Mouse (Mus musculus) lung, embryonic 14.5 days (tissue): ENCODE data around the gene Dab2. TPM values are rescaled to one million over a fixed set of nuclear protein-coding genes. Genes with fewer than 3 reads are reported as not detected.

Source experiments
- ATAC-seq: fragments of 200-750 bp; cut with Nextera tagmentation; 2 replicates; pipeline ENCODE4 v1.8.0; 2017; ENCODE audit warnings: mild to moderate bottlenecking, moderate TSS enrichment, moderate library complexity; ENCODE audit not compliant: insufficient read depth
- DNase-seq: peaks from one replicate; pipeline ENCODE4 v3.0.0-alpha.2; 2015
- H3K27ac ChIP-seq: fragments of 300-500 bp; sonication (generic); 2 replicates; pipeline ENCODE4 v1.5.1; 2014; ENCODE audit warnings: low read depth, mild to moderate bottlenecking, moderate library complexity
- H3K27me3 ChIP-seq: fragments of 300-500 bp; sonication (generic); 2 replicates; pipeline ENCODE4 v1.6.1; 2014; ENCODE audit warnings: low read length, control low read depth; ENCODE audit not compliant: insufficient read depth
- H3K36me3 ChIP-seq: fragments of 300-500 bp; sonication (generic); 2 replicates; pipeline ENCODE4 v1.6.1; 2014; ENCODE audit warnings: control low read depth; ENCODE audit not compliant: insufficient read depth
- H3K4me1 ChIP-seq: fragments of 300-500 bp; sonication (generic); 2 replicates; pipeline ENCODE4 v1.6.1; 2014; ENCODE audit warnings: antibody characterized with exemption, control low read depth; ENCODE audit not compliant: insufficient read depth
- H3K4me2 ChIP-seq: fragments of 300-500 bp; sonication (generic); 2 replicates; pipeline ENCODE4 v1.6.1; 2014; ENCODE audit warnings: mild to moderate bottlenecking
- H3K4me3 ChIP-seq: fragments of 300-500 bp; sonication (generic); 2 replicates; pipeline ENCODE4 v1.5.1; 2014; ENCODE audit warnings: low read depth, low read length
- H3K9ac ChIP-seq: fragments of 300-500 bp; sonication (generic); 2 replicates; pipeline ENCODE4 v1.6.1; 2014
- H3K9me3 ChIP-seq: fragments of 300-500 bp; sonication (generic); 2 replicates; pipeline ENCODE4 v1.6.1; 2016; ENCODE audit warnings: low read depth, low read length, control low read depth
- CTCF ChIP-seq: IDR thresholded peaks from 2 replicates; pipeline ENCODE4 v1.5.1; 2016; ENCODE audit warnings: antibody characterized with exemption, low read depth
- WGBS: fragments of 180-500 bp; shearing (Covaris S2); extraction: QIAGEN DNeasy Blood & Tissue Kit; methylation state at CpG from one replicate; pipeline ENCODE4 v1.1.7; 2014; 5-methylcytosine and 5-hydroxymethylcytosine counted together
- polyA plus RNA-seq: library from polyadenylated mRNA; unstranded; fragments of >200 nt; fragmentation: Nextera tagmentation; extraction: Ambion mirVana; gene quantifications from 2 replicates; pipeline ENCODE4 v1.2.1, GENCODE M21; 2014

The Dab2 gene
- polyA plus RNA-seq, 1 experiment from 2014 or later, result 50.0 TPM

DNA sequence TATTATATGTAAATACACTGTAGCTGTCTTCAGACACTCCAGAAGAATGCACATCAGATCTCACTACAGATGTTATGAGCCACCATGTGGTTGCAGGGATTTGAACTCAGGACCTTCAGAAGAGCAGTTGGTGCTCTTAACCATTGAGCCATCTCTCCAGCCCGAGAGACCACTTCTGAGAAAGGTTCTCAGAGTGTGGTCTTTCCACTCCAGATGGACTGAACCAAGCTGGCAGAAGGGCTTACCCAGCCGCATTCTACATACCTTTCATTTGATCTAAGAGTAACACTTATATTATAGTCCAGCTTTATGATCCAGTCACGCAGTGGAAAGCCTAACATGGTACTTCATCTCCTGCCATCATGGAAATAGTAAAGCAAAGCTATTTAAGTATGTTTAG, 92.3 kb downstream of the Dab2 start:
- Histone ChIP-seq H3K4me1 (no peaks in the 10 kb centered on the region), H3K36me3 (no peaks in the 10 kb centered on the region), H3K4me2 (no peak overlapping the region), H3K27ac (no peak overlapping the region), H3K9me3 (no peaks in the 10 kb centered on the region), H3K9ac (no peak overlapping the region), H3K4me3 (no peak overlapping the region), H3K27me3 (no peaks in the 10 kb centered on the region)
- DNase-seq, result no peak
- no peak for ATAC-seq
- TF ChIP-seq CTCF, result no peak
- WGBS, result 85% methylated on average over 3 of the region's 3 CpGs

DNA sequence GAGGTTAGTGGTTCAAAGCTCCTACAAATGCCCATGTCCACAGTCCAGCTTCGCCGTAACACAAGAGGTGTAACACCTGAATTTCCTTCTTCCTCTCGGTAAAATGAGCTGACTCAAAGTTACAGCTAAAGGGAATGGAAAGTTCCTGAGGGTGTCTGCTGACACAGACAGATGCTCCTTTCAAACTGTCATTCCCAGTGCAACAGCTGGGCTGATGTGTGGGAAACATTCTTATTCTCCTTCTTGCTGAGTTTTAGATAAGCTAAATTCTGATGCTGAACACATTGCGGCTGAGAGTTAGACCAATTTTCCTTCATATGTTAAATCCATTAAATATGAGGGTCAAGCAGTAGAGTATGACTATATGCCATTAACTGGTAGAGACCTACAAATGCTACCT, 94.0 kb downstream of the Dab2 start:
- H3K4me2 ChIP-seq, result no peak overlapping the region
- no peaks in the 10 kb centered on the region for H3K36me3 ChIP-seq
- H3K9me3 ChIP-seq, result no peaks in the 10 kb centered on the region
- no peak overlapping the region for H3K4me3 ChIP-seq
- DNase-seq (no peak), ATAC-seq (no peak)
- no peak for TF ChIP-seq CTCF
- H3K27me3 ChIP-seq, result no peaks in the 10 kb centered on the region
- no peak overlapping the region for H3K9ac ChIP-seq
- 80% methylated on average over 4 of the region's 4 CpGs for WGBS
- H3K4me1 ChIP-seq, result no peaks in the 10 kb centered on the region
- no peak overlapping the region for H3K27ac ChIP-seq

DNA sequence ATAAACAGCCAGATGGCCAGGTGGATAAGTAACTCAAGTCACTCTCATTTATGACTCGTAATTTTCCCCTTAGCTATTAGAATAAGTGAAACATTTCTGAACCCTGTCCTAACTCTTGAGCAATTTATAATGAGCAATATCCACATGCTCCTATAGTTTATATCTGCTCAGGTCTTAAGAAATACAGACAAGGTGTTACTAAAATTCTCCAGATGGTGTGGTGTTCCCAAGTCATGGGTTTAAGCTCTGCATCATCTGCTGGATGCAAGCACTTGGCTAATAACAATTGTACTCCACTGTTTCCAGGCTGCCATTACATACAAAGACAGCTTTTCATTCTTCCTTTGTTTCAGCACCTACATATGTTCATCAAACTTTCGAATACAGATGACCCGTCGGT, 98.6 kb downstream of the Dab2 start:
- no peaks in the 10 kb centered on the region for H3K9me3 ChIP-seq
- no peak for ATAC-seq
- WGBS, result 76% methylated on average over 4 of the region's 4 CpGs
- no peaks in the 10 kb centered on the region for H3K4me1 ChIP-seq
- H3K4me2 ChIP-seq, result no peak overlapping the region
- H3K27me3 ChIP-seq, result no peaks in the 10 kb centered on the region
- TF ChIP-seq CTCF, result no peak
- no peak overlapping the region for H3K4me3 ChIP-seq
- H3K36me3 ChIP-seq, result no peaks in the 10 kb centered on the region
- DNase-seq, result no peak
- no peak overlapping the region for H3K27ac ChIP-seq
- no peak overlapping the region for H3K9ac ChIP-seq

DNA sequence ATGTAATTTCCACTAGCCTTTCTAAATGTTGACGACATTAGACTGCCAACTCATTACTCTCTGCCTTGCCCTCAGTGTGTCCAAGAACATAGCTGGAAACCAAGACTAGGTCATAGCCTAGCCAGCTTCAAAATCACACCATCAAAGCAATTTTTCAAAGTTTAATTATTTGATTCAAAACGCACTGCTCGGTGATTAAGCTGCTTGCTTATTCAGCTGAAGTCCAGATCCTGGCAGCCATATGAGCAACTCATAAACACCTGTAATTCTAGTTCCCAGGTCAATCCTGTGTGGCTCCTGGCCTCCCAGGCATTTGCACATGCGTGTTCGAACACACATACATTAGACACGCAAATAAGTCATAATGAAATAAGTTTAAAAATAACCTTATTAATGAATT, 99.3 kb downstream of the Dab2 start:
- no peak for TF ChIP-seq CTCF
- DNase-seq (no peak), ATAC-seq (no peak)
- H3K4me2 ChIP-seq, result no peak overlapping the region
- no peaks in the 10 kb centered on the region for H3K27me3 ChIP-seq
- H3K4me3 ChIP-seq, result no peak overlapping the region
- H3K27ac ChIP-seq, result no peak overlapping the region
- H3K4me1 ChIP-seq, result no peaks in the 10 kb centered on the region
- no peaks in the 10 kb centered on the region for H3K9me3 ChIP-seq
- 74% methylated on average over 6 of the region's 6 CpGs for WGBS
- H3K9ac ChIP-seq, result no peak overlapping the region
- H3K36me3 ChIP-seq, result no peaks in the 10 kb centered on the region

DNA sequence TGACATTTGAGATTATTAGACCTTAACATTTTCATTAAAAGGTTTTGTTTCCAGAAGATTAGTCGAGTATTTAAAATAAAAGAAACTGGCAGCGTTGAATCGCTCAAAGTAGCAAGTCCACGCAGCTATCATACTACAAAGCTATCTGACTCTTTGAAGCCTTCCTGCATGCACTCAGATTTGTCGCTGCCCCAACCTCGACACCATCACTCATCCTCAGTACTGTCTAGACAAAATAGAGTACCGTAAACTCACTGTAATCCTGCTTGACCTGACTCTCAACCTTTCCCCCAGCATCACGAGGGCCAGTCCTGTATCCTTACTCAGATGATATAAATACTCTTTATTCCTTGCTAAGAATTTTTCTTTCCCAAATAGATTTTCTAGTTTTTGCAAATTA, 100.5 kb downstream of the Dab2 start:
- Histone ChIP-seq H3K9ac (no peak overlapping the region), H3K27ac (no peak overlapping the region), H3K9me3 (no peaks in the 10 kb centered on the region), H3K27me3 (no peaks in the 10 kb centered on the region), H3K4me2 (no peak overlapping the region), H3K4me1 (no peaks in the 10 kb centered on the region), H3K4me3 (no peak overlapping the region), H3K36me3 (no peaks in the 10 kb centered on the region)
- ATAC-seq (no peak), DNase-seq (no peak)
- no peak for TF ChIP-seq CTCF
- 35% methylated on average over 8 of the region's 8 CpGs for WGBS

DNA sequence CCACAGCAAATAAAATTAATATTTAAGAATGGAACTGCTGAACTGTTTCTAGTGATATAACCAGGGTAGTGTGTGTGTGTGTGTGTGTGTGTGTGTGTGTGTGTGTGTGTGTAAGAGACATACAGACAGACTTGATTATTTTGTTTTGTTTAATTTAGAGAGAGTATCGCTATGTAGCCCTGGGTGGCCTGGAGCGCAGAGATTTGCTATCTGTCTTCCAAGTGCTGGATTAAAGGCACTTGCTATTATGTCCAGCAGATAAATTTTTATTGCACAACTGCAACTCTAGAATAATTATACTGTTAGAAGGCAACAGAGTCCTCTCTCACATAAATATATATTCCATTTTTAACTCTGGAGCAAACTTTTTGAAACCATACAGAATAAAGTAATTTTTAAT, 102.8 kb downstream of the Dab2 start:
- ATAC-seq (peak; percentile 56; the same call in 1 of the 2 replicates), DNase-seq (peak; percentile 62)
- H3K27ac ChIP-seq, result no peak overlapping the region
- no peaks in the 10 kb centered on the region for H3K27me3 ChIP-seq
- H3K9me3 ChIP-seq, result no peaks in the 10 kb centered on the region
- no peaks in the 10 kb centered on the region for H3K4me1 ChIP-seq
- H3K9ac ChIP-seq, result no peak overlapping the region
- H3K4me3 ChIP-seq, result no peak overlapping the region
- H3K36me3 ChIP-seq, result peaks cover 4% of the 10 kb centered on the region; the same call in 1 of the 2 replicates
- no peak overlapping the region for H3K4me2 ChIP-seq
- 34% methylated on average over 2 of the region's 2 CpGs for WGBS
- no peak for TF ChIP-seq CTCF

DNA sequence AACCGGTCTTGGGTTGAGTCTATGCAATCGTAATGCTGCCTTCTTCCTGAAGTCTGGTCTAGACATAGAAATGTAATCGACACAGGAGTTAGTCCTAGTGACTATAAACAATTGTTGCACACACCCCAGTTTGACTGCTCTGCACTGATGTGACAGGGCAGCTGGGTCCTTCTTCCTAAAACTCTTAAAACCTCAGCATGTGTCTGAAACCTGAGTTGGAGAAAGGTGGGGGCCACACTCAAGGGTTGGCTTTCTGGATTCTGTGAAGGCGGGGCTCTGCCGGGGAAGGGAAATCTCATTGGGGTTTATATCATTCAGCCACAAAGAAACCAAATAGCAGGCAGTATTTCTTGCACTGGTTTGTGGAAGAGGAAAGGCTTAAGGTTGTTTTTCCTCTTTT, 104.6 kb downstream of the Dab2 start:
- DNase-seq (no peak), ATAC-seq (no peak)
- Histone ChIP-seq H3K9ac (no peak overlapping the region), H3K4me1 (no peaks in the 10 kb centered on the region), H3K27me3 (no peaks in the 10 kb centered on the region), H3K4me2 (no peak overlapping the region), H3K36me3 (peaks cover 4% of the 10 kb centered on the region; the same call in 1 of the 2 replicates), H3K27ac (no peak overlapping the region), H3K9me3 (no peaks in the 10 kb centered on the region), H3K4me3 (no peak overlapping the region)
- 76% methylated on average over 5 of the region's 5 CpGs for WGBS
- no peak for TF ChIP-seq CTCF

DNA sequence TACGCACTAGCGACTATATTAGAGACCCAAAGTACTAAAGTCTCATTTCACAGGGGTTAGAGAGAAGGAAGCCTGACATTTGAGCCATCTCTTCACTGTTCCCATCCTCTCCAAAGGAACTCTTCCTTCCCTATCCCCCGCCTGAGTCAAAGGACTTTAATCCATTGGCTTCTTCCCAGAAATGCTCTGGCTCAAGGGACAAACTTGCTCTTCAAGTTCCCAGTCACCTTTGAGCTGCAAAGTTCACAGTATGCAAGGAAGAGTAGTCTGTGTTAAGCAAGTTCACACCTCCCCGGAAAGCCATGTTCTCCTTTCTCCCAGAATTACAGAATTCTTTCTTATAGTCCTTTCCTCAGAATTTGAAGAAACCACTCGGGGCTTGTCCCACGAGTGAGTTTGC, 107.2 kb downstream of the Dab2 start:
- H3K27ac ChIP-seq, result no peak overlapping the region
- H3K4me2 ChIP-seq, result no peak overlapping the region
- H3K9me3 ChIP-seq, result no peaks in the 10 kb centered on the region
- TF ChIP-seq CTCF, result no peak
- H3K27me3 ChIP-seq, result no peaks in the 10 kb centered on the region
- WGBS, result 84% methylated on average over 6 of the region's 6 CpGs
- H3K4me1 ChIP-seq, result no peaks in the 10 kb centered on the region
- no peak for DNase-seq
- peaks cover 4% of the 10 kb centered on the region; the same call in 1 of the 2 replicates for H3K36me3 ChIP-seq
- H3K9ac ChIP-seq, result no peak overlapping the region
- no peak for ATAC-seq
- no peak overlapping the region for H3K4me3 ChIP-seq
